Mouse (Mus musculus) MEL (cell line): Measurements from ENCODE around the gene Iqck. TPM values are rescaled to one million over a fixed set of nuclear protein-coding genes. Genes with fewer than 3 reads are reported as not detected.

Experiments used
- DNase-seq: peaks from one replicate; pipeline ENCODE4 v3.0.0; 2011; ENCODE audit warnings: low read depth, low spot score
- H3K27ac ChIP-seq: 2 replicates; pipeline ENCODE4 v1.5.1; 2012; ENCODE audit warnings: low read depth, mild to moderate bottlenecking, control low read depth, low read length, moderate library complexity; ENCODE audit not compliant: control insufficient read depth
- H3K27me3 ChIP-seq, 2 experiments: fragments of 150-350 bp in 1 of 2; sonication (generic) in 1 of 2; 2 replicates each; pipeline ENCODE4 v1.6.1; 2012; ENCODE audit warnings: low read length in 2 of 2, mild to moderate bottlenecking in 2 of 2, improper control_type of control experiment in 1 of 2, moderate library complexity in 1 of 2; ENCODE audit not compliant: insufficient read depth in 2 of 2, control insufficient read depth in 1 of 2
- H3K36me3 ChIP-seq, 2 experiments: 2 replicates each; pipeline ENCODE4 v1.6.1; 2012 to 2014; ENCODE audit warnings: low read length in 2 of 2, improper control_type of control experiment in 1 of 2, inconsistent platforms in 1 of 2, mild to moderate bottlenecking in 1 of 2; ENCODE audit not compliant: insufficient read depth in 2 of 2, control insufficient read depth in 1 of 2
- H3K4me1 ChIP-seq, 2 experiments: fragments of 150-350 bp in 1 of 2; sonication (generic) in 1 of 2; 2 replicates each; pipeline ENCODE4 v1.6.1; 2012; ENCODE audit warnings: low read length in 2 of 2, improper control_type of control experiment in 1 of 2, mild to moderate bottlenecking in 1 of 2; ENCODE audit not compliant: insufficient read depth in 2 of 2, control insufficient read depth in 1 of 2
- H3K4me3 ChIP-seq, 2 experiments: fragments of 150-350 bp in 1 of 2; sonication (generic) in 1 of 2; 2 replicates each; pipeline ENCODE4 v1.5.1; 2012; ENCODE audit warnings: low read depth in 2 of 2, low read length in 2 of 2, mild to moderate bottlenecking in 2 of 2, moderate library complexity in 2 of 2, control low read depth in 1 of 2, improper control_type of control experiment in 1 of 2; ENCODE audit not compliant: control insufficient read depth in 1 of 2, insufficient read depth in 1 of 2
- H3K79me2 ChIP-seq: 2 replicates; pipeline ENCODE4 v1.6.1; 2012; ENCODE audit warnings: mild to moderate bottlenecking, low read length, moderate library complexity; ENCODE audit not compliant: control insufficient read depth, poor library complexity, insufficient read depth
- H3K9ac ChIP-seq: 2 replicates; pipeline ENCODE4 v1.6.1; 2012; ENCODE audit warnings: low read depth, mild to moderate bottlenecking, control low read depth, low read length, moderate library complexity; ENCODE audit not compliant: control insufficient read depth, poor library complexity, severe bottlenecking
- H3K9me3 ChIP-seq: fragments of 150-350 bp; sonication (generic); replicated peaks from 2 replicates; pipeline ENCODE4 v1.6.1; 2012; ENCODE audit warnings: mild to moderate bottlenecking, low read length, improper control_type of control experiment, moderate library complexity; ENCODE audit not compliant: insufficient read depth
- BHLHE40 ChIP-seq: IDR thresholded peaks from 2 replicates; pipeline ENCODE4 v1.6.1; 2012; ENCODE audit warnings: low read depth, mild to moderate bottlenecking, inconsistent platforms, low read length, improper control_type of control experiment, borderline replicate concordance
- CHD1 ChIP-seq: IDR thresholded peaks from 2 replicates; pipeline ENCODE4 v1.6.1; 2012; ENCODE audit warnings: low read depth, mild to moderate bottlenecking, inconsistent platforms, low read length, improper control_type of control experiment
- E2F4 ChIP-seq: IDR thresholded peaks from 2 replicates; pipeline ENCODE4 v1.6.1; 2011; ENCODE audit warnings: low read depth, low read length, improper control_type of control experiment, borderline replicate concordance
- EP300 ChIP-seq, 2 experiments: IDR thresholded peaks; 2 replicates each; pipeline ENCODE4 v1.6.1; 2011; ENCODE audit warnings: improper control_type of control experiment in 2 of 2, low read length in 2 of 2, low read depth in 1 of 2, mild to moderate bottlenecking in 1 of 2
- ETS1 ChIP-seq: IDR thresholded peaks from 2 replicates; pipeline ENCODE4 v1.6.1; 2012; ENCODE audit warnings: low read depth, mild to moderate bottlenecking, inconsistent platforms, low read length, improper control_type of control experiment, moderate library complexity
- GATA1 ChIP-seq: IDR thresholded peaks from 2 replicates; pipeline ENCODE4 v1.6.1; 2011; ENCODE audit warnings: low read depth, low read length, improper control_type of control experiment
- HCFC1 ChIP-seq: IDR thresholded peaks from 2 replicates; pipeline ENCODE4 v1.6.1; 2012; ENCODE audit warnings: low read depth, mild to moderate bottlenecking, inconsistent platforms, low read length, improper control_type of control experiment, moderate library complexity
- JUND ChIP-seq: IDR thresholded peaks from 2 replicates; pipeline ENCODE4 v1.6.1; 2011; ENCODE audit warnings: low read depth, mild to moderate bottlenecking, improper control_type of control experiment, low read length
- KAT2A ChIP-seq: conservative IDR thresholded peaks from 2 replicates; pipeline ENCODE4 v1.6.1; 2012; ENCODE audit warnings: low read depth, low read length, improper control_type of control experiment, inconsistent platforms
- MAZ ChIP-seq: IDR thresholded peaks from 2 replicates; pipeline ENCODE4 v1.6.1; 2012; ENCODE audit warnings: low read depth, mild to moderate bottlenecking, inconsistent platforms, low read length, improper control_type of control experiment
- MEF2A ChIP-seq: IDR thresholded peaks from 2 replicates; pipeline ENCODE4 v1.6.1; 2014; ENCODE audit warnings: low read depth, mild to moderate bottlenecking, inconsistent platforms, low read length, improper control_type of control experiment; ENCODE audit not compliant: poor library complexity, insufficient replicate concordance, severe bottlenecking; ENCODE audit errors: extremely low read depth
- MXI1 ChIP-seq: IDR thresholded peaks from 2 replicates; pipeline ENCODE4 v1.6.1; 2011; ENCODE audit warnings: mild to moderate bottlenecking, low read depth, low read length, improper control_type of control experiment
- NRF1 ChIP-seq: IDR thresholded peaks from 2 replicates; pipeline ENCODE4 v1.6.1; 2014; ENCODE audit warnings: low read depth, mild to moderate bottlenecking, inconsistent platforms, low read length, improper control_type of control experiment, moderate library complexity; ENCODE audit not compliant: poor library complexity, insufficient read depth, severe bottlenecking
- POLR2AphosphoS2 ChIP-seq: IDR thresholded peaks from 2 replicates; pipeline ENCODE4 v1.6.1; 2011; ENCODE audit warnings: low read length, improper control_type of control experiment
- POLR2AphosphoS5 ChIP-seq: IDR thresholded peaks from 2 replicates; pipeline ENCODE4 v1.6.1; 2012; ENCODE audit warnings: low read depth, borderline replicate concordance, mild to moderate bottlenecking, inconsistent platforms, low read length, moderate library complexity, mixed read lengths
- TAL1 ChIP-seq: IDR thresholded peaks from 2 replicates; pipeline ENCODE4 v1.6.1; 2012; ENCODE audit warnings: mild to moderate bottlenecking, inconsistent platforms, low read length, moderate library complexity, mixed read lengths
- USF2 ChIP-seq, 2 experiments: IDR thresholded peaks; 2 replicates each; pipeline ENCODE4 v1.6.1; 2011 to 2012; ENCODE audit warnings: improper control_type of control experiment in 2 of 2, low read length in 2 of 2, borderline replicate concordance in 1 of 2, inconsistent platforms in 1 of 2, low read depth in 1 of 2, mild to moderate bottlenecking in 1 of 2; ENCODE audit not compliant: insufficient read depth in 1 of 2
- ZC3H11A ChIP-seq: IDR thresholded peaks from 2 replicates; pipeline ENCODE4 v1.6.1; 2012; ENCODE audit warnings: low read depth, mild to moderate bottlenecking, inconsistent platforms, low read length, improper control_type of control experiment
- polyA plus RNA-seq, 2 experiments: library from polyadenylated mRNA; stranded (reverse) in 1 of 2; unstranded in 1 of 2; fragments of >175 nt in 1 of 2; fragments of >200 nt in 1 of 2; gene quantifications; 2 replicates each; pipeline versions ENCODE4 v1.2.1 to v1.2.4; 2012; ENCODE audit warnings: low replicate concordance in 2 of 2, low read depth in 1 of 2; ENCODE audit not compliant: insufficient read length in 2 of 2, insufficient read depth in 1 of 2, missing spikeins in 1 of 2
- total RNA-seq: library from RNA; depleted of rRNA; stranded (reverse); fragments of 300-350 nt; gene quantifications from 2 replicates; pipeline ENCODE4 v1.2.3, GENCODE M21; 2012

The Iqck gene
- total and polyA plus RNA-seq, 3 experiments, result 0.39 to 0.40 TPM; not detected in 1

- H3K9ac ChIP-seq, result no peak overlapping the region
- H3K4me1 ChIP-seq, result no peaks in the 10 kb centered on the region
- no peak for DNase-seq
- H3K4me3 ChIP-seq, result no peak overlapping the region
- no peaks in the 10 kb centered on the region for H3K36me3 ChIP-seq
- H3K9me3 ChIP-seq, result no peaks in the 10 kb centered on the region
- no peak overlapping the region for H3K27ac ChIP-seq
- no peaks in the 10 kb centered on the region for H3K79me2 ChIP-seq
- TF ChIP-seq USF2 (IDR thresholded peaks at IDR 0.05; ENCODE audit: borderline replicate concordance in 1 of 2, insufficient read depth in 1 of 2, low read depth in 1 of 2, low read length in 2 of 2), result no peak
- TF ChIP-seq GATA1, result no peak
- TF ChIP-seq JUND, result no peak
- TF ChIP-seq CHD1, result no peak
- no peak for TF ChIP-seq POLR2AphosphoS5
- no peak for TF ChIP-seq MXI1
- no peak for TF ChIP-seq POLR2AphosphoS2
- no peak for TF ChIP-seq E2F4
- H3K27me3 ChIP-seq, result peaks cover 1 to 4% of the 10 kb centered on the region in 2 experiments; a peak in 3 of 4 replicates
Observed at GRCm38 (mm10) chr7:118973377-118973776, 117.8 kb downstream of the Iqck start.

GRCm38 (mm10) chr7:118975837-118976236 is 120.3 kb downstream of the Iqck start:
- DNase-seq, result no peak
- Histone ChIP-seq H3K4me3 (no peak overlapping the region), H3K27ac (no peak overlapping the region), H3K9me3 (no peaks in the 10 kb centered on the region), H3K9ac (no peak overlapping the region), H3K27me3 (no peaks in the 10 kb centered on the region; a peak in 1 of 4 replicates), H3K4me1 (no peaks in the 10 kb centered on the region), H3K79me2 (no peaks in the 10 kb centered on the region), H3K36me3 (no peaks in the 10 kb centered on the region)
- TF ChIP-seq ETS1, result no peak
- TF ChIP-seq BHLHE40, result no peak
- no peak for TF ChIP-seq NRF1
- no peak for TF ChIP-seq ZC3H11A
- no peak for TF ChIP-seq MAZ
- TF ChIP-seq MEF2A, result no peak
- no peak for TF ChIP-seq TAL1
- no peak for TF ChIP-seq EP300 (IDR thresholded peaks at IDR 0.05; ENCODE audit: low read depth in 1 of 2, low read length in 2 of 2)
- no peak for TF ChIP-seq POLR2AphosphoS5
- no peak for TF ChIP-seq KAT2A
- TF ChIP-seq HCFC1, result no peak
